Mouse (Mus musculus): ENCODE data around the gene Eipr1.

GRCm38 (mm10) chr12:28775627-28776026, 24.0 kb downstream of the Eipr1 start:
- no peak for TF ChIP-seq CTCF (IDR thresholded peaks at IDR 0.05; ENCODE audit: control insufficient read depth, insufficient read depth, insufficient replicate concordance, low read depth, low read length)
- TF ChIP-seq POLR2A (IDR thresholded peaks at IDR 0.05; ENCODE audit: control insufficient read depth, low read depth, low read length): no peak

Measured in testis, adult 2 months (tissue).